Mouse (Mus musculus): ENCODE data around the gene Rtbdn. TPM values are rescaled to one million over a fixed set of nuclear protein-coding genes. Genes with fewer than 3 reads are reported as not detected.
A peak's percentile ranks its signal among the peaks of the same experiment; 100 is the strongest.

The Rtbdn gene
- polyA plus RNA-seq, 1 experiment, result 0.13 TPM

DNA sequence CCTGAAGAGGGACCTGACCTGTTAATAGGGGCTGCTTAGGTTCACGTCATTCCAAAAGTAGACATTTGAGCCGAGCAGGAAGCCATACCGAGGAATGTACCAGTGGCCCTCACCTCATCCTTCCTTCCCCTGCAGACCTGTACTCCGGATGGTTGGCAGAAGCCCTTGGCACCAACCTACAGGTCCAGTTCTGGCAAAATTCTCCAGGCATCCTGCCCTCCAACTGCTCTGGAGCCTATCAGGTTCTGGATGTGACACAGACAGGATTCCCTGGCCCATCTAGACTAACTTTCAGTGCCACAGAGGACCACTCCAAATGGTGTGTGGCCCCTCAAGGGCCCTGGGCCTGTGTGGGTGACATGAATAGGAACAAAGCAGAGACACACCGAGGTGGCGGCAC lies 36.2 kb upstream of the Rtbdn start:
- TF ChIP-seq CTCF (IDR thresholded peaks at IDR 0.05; ENCODE audit: borderline replicate concordance, control insufficient read depth, extremely low read depth, insufficient read depth, low read length, poor library complexity) (no peak), POLR2A (IDR thresholded peaks at IDR 0.05; ENCODE audit: control insufficient read depth, extremely low read depth, insufficient read depth, low read length, poor library complexity) (no peak)
- Histone ChIP-seq H3K27ac (ENCODE audit: control insufficient read depth, insufficient read depth, low read length) (no peak overlapping the region), H3K36me3 (ENCODE audit: control insufficient read depth, insufficient read depth, low read length) (no peaks in the 10 kb centered on the region), H3K27me3 (ENCODE audit: control insufficient read depth, insufficient read depth, low read length) (no peaks in the 10 kb centered on the region), H3K4me3 (ENCODE audit: control insufficient read depth, insufficient read depth, low read length) (no peak overlapping the region), H3K4me1 (replicated peaks; ENCODE audit: control insufficient read depth, insufficient read depth, low read length) (peaks cover 19% of the 10 kb centered on the region)
- no peak for DNase-seq
- 94% methylated on average over 6 of the region's 6 CpGs for WGBS

DNA sequence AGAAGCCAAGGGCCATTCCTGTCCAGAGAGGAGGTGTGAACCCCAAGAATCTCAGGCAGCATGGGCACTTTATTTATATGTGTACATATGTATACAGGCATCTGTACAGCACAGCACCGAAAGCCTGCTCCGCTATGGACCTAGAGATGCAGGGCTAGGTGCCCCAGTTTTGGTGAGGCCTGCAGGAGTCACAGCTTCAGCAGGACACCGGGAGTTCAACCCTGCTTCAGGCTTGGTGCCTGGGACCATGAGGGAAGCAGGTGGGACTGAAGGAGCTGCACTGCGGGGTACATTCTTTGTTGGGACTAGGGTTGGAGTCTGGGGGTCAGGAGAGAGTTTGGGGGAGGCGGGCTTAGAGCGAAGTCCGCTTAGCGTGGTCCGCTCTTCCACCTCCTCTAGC lies 34.9 kb upstream of the Rtbdn start:
- Histone ChIP-seq H3K27me3 (ENCODE audit: control insufficient read depth, insufficient read depth, low read length) (no peaks in the 10 kb centered on the region), H3K4me1 (replicated peaks; ENCODE audit: control insufficient read depth, insufficient read depth, low read length) (peaks cover 19% of the 10 kb centered on the region), H3K36me3 (ENCODE audit: control insufficient read depth, insufficient read depth, low read length) (no peaks in the 10 kb centered on the region), H3K27ac (ENCODE audit: control insufficient read depth, insufficient read depth, low read length) (no peak overlapping the region), H3K4me3 (ENCODE audit: control insufficient read depth, insufficient read depth, low read length) (no peak overlapping the region)
- 98% methylated on average over 9 of the region's 9 CpGs for WGBS
- DNase-seq, result no peak
- no peak for TF ChIP-seq POLR2A (IDR thresholded peaks at IDR 0.05; ENCODE audit: control insufficient read depth, extremely low read depth, insufficient read depth, low read length, poor library complexity)
- no peak for TF ChIP-seq CTCF (IDR thresholded peaks at IDR 0.05; ENCODE audit: borderline replicate concordance, control insufficient read depth, extremely low read depth, insufficient read depth, low read length, poor library complexity)

DNA sequence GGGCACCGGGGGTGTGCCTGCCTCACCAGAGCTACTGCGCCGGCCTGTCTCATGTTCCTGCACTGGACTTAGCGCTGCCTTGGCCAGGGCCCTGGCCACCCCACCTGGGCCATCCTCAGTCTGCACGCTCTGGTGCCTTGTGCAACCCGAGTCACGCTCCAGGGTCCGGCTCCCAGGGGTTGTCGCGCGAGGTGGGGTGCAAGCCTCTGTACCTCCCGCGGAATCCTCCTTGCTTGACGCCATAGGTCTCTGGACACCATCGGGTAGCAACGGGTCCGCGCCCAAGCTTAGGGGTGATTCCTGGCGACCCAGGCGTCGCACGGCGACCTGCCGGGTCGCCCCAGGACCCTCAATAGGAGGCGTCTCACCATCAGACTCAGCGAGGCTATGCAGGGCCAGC lies 34.4 kb upstream of the Rtbdn start:
- H3K4me1 ChIP-seq (replicated peaks; ENCODE audit: control insufficient read depth, insufficient read depth, low read length), result peaks cover 19% of the 10 kb centered on the region
- no peak for TF ChIP-seq CTCF (IDR thresholded peaks at IDR 0.05; ENCODE audit: borderline replicate concordance, control insufficient read depth, extremely low read depth, insufficient read depth, low read length, poor library complexity)
- TF ChIP-seq POLR2A (IDR thresholded peaks at IDR 0.05; ENCODE audit: control insufficient read depth, extremely low read depth, insufficient read depth, low read length, poor library complexity), result no peak
- H3K27ac ChIP-seq (ENCODE audit: control insufficient read depth, insufficient read depth, low read length), result no peak overlapping the region
- WGBS, result 75% methylated on average over 27 of the region's 27 CpGs
- no peaks in the 10 kb centered on the region for H3K36me3 ChIP-seq (ENCODE audit: control insufficient read depth, insufficient read depth, low read length)
- no peak overlapping the region for H3K4me3 ChIP-seq (ENCODE audit: control insufficient read depth, insufficient read depth, low read length)
- H3K27me3 ChIP-seq (ENCODE audit: control insufficient read depth, insufficient read depth, low read length), result no peaks in the 10 kb centered on the region
- no peak for DNase-seq

DNA sequence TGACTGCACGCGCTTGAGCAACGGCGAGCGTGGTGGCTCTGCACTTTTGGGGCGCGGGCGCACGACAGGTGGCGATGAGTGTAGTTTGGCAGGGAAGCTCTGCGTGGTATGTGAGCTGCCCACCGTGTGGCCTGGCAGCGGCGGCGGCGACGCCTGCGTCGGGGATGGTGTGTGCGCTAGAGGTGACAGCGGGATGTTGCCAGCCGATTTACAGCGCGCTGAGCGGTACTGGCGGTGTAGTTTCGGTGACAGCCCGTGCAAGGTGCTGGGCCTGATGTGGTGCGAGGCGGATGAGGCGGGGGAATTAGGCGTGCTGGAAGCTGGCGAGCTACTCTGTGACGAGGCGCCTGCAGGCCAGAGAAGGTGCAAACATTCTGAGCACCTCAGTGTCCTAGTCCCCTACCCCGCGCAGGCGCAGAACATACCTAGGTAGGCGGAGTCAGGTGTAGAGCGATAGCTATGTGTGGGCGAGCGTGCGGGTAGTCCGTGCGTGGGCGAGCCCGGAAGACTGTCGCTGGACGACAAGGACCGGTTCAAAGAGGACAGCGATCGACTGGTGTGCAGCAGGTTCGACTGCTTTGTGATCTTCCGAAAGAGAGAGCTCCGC lies 33.8 kb upstream of the Rtbdn start:
- TF ChIP-seq CTCF (IDR thresholded peaks at IDR 0.05; ENCODE audit: borderline replicate concordance, control insufficient read depth, extremely low read depth, insufficient read depth, low read length, poor library complexity), result no peak
- peak; percentile 14; the same call in 1 of the 2 replicates for TF ChIP-seq POLR2A (IDR thresholded peaks at IDR 0.05; ENCODE audit: control insufficient read depth, extremely low read depth, insufficient read depth, low read length, poor library complexity)
- Histone ChIP-seq H3K4me1 (replicated peaks; ENCODE audit: control insufficient read depth, insufficient read depth, low read length) (peaks cover 19% of the 10 kb centered on the region), H3K4me3 (ENCODE audit: control insufficient read depth, insufficient read depth, low read length) (peak overlapping the region; percentile 56), H3K27ac (ENCODE audit: control insufficient read depth, insufficient read depth, low read length) (no peak overlapping the region), H3K27me3 (ENCODE audit: control insufficient read depth, insufficient read depth, low read length) (no peaks in the 10 kb centered on the region), H3K36me3 (ENCODE audit: control insufficient read depth, insufficient read depth, low read length) (no peaks in the 10 kb centered on the region)
- WGBS, result 3% methylated on average over 55 of the region's 55 CpGs
- peak; percentile 80 for DNase-seq

DNA sequence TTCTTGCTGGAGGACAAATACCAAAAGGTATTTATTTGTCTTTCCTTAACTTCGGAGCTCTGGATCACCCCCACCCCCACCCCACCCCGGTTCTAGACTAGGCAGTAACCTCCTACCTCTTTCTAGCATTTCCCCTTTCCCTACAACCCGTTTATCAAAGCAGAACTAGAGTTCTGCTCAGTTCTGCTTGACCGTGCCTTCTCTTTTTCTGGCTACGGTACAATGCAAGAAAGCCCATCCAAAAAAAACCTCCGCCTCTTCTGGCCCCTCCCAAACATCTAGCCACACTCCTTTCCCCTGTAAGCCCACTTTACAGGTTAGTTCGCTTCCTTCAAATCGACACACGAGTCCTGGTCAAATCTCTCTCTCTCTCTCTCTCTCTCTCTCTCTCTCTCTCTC lies 33.3 kb upstream of the Rtbdn start:
- Histone ChIP-seq H3K4me1 (replicated peaks; ENCODE audit: control insufficient read depth, insufficient read depth, low read length) (peaks cover 19% of the 10 kb centered on the region), H3K27me3 (ENCODE audit: control insufficient read depth, insufficient read depth, low read length) (no peaks in the 10 kb centered on the region), H3K4me3 (ENCODE audit: control insufficient read depth, insufficient read depth, low read length) (peak overlapping the region; percentile 56), H3K36me3 (ENCODE audit: control insufficient read depth, insufficient read depth, low read length) (no peaks in the 10 kb centered on the region), H3K27ac (ENCODE audit: control insufficient read depth, insufficient read depth, low read length) (no peak overlapping the region)
- no peak for DNase-seq
- WGBS, result 6% methylated on average over 9 of the region's 9 CpGs
- no peak for TF ChIP-seq CTCF (IDR thresholded peaks at IDR 0.05; ENCODE audit: borderline replicate concordance, control insufficient read depth, extremely low read depth, insufficient read depth, low read length, poor library complexity)
- TF ChIP-seq POLR2A (IDR thresholded peaks at IDR 0.05; ENCODE audit: control insufficient read depth, extremely low read depth, insufficient read depth, low read length, poor library complexity), result no peak

DNA sequence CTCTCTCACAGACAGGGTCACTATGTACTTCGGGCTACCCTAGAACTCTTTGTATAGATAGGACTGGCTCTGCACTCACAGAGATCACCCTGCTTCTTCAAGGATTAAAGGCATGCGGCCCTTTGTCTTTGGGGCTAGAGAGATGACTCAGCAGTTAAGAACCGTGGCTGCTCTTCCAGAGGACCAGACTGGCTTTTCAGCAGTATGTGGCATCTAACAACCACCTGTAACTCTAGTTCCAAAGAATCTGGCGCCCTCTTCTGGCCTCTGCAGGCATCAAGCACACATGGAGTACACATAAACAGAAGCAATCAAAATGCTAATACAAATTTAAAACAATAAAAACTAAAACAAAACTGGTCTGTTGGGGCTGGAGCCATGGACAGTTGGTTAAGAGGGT lies 32.8 kb upstream of the Rtbdn start:
- Histone ChIP-seq H3K36me3 (ENCODE audit: control insufficient read depth, insufficient read depth, low read length) (no peaks in the 10 kb centered on the region), H3K27me3 (ENCODE audit: control insufficient read depth, insufficient read depth, low read length) (no peaks in the 10 kb centered on the region), H3K27ac (ENCODE audit: control insufficient read depth, insufficient read depth, low read length) (no peak overlapping the region), H3K4me3 (ENCODE audit: control insufficient read depth, insufficient read depth, low read length) (no peak overlapping the region), H3K4me1 (replicated peaks; ENCODE audit: control insufficient read depth, insufficient read depth, low read length) (peaks cover 15% of the 10 kb centered on the region)
- DNase-seq, result peak; percentile 41
- WGBS, result 30% methylated on average over 4 of the region's 4 CpGs
- no peak for TF ChIP-seq POLR2A (IDR thresholded peaks at IDR 0.05; ENCODE audit: control insufficient read depth, extremely low read depth, insufficient read depth, low read length, poor library complexity)
- no peak for TF ChIP-seq CTCF (IDR thresholded peaks at IDR 0.05; ENCODE audit: borderline replicate concordance, control insufficient read depth, extremely low read depth, insufficient read depth, low read length, poor library complexity)

DNA sequence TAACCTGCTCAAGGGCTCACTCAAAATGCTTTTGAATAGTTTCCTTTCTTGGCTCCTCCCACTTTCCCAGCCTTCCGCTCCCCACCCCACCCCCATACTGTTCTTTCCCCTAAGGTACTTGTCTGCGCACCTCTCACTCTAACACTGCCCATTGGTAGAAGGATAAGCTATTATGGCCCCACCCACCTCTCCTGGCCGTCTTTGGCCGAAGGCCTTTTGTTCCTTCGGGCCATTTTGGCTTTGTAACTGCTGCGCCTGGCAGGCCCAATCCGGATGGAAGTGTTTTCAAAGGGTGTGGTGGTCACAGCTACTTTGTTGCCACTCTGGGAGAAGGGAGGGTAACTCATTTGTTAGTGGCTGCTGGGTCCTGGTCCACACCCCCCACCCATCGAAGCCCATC lies 31.5 kb upstream of the Rtbdn start:
- no peak for DNase-seq
- no peak for TF ChIP-seq POLR2A (IDR thresholded peaks at IDR 0.05; ENCODE audit: control insufficient read depth, extremely low read depth, insufficient read depth, low read length, poor library complexity)
- no peak for TF ChIP-seq CTCF (IDR thresholded peaks at IDR 0.05; ENCODE audit: borderline replicate concordance, control insufficient read depth, extremely low read depth, insufficient read depth, low read length, poor library complexity)
- no peaks in the 10 kb centered on the region for H3K36me3 ChIP-seq (ENCODE audit: control insufficient read depth, insufficient read depth, low read length)
- H3K4me1 ChIP-seq (replicated peaks; ENCODE audit: control insufficient read depth, insufficient read depth, low read length), result peaks cover 9% of the 10 kb centered on the region
- 91% methylated on average over 8 of the region's 8 CpGs for WGBS
- H3K4me3 ChIP-seq (ENCODE audit: control insufficient read depth, insufficient read depth, low read length), result no peak overlapping the region
- H3K27me3 ChIP-seq (ENCODE audit: control insufficient read depth, insufficient read depth, low read length), result no peaks in the 10 kb centered on the region
- H3K27ac ChIP-seq (ENCODE audit: control insufficient read depth, insufficient read depth, low read length), result no peak overlapping the region

All from thymus, adult 2 months (tissue).